Mouse (Mus musculus): ENCODE data around the gene Zc3h7b. TPM values are rescaled to one million over a fixed set of nuclear protein-coding genes. Genes with fewer than 3 reads are reported as not detected.

Zc3h7b gene
- total RNA-seq, 2 experiments from 2014 or later, result 68.9 to 69.9 TPM

DNA sequence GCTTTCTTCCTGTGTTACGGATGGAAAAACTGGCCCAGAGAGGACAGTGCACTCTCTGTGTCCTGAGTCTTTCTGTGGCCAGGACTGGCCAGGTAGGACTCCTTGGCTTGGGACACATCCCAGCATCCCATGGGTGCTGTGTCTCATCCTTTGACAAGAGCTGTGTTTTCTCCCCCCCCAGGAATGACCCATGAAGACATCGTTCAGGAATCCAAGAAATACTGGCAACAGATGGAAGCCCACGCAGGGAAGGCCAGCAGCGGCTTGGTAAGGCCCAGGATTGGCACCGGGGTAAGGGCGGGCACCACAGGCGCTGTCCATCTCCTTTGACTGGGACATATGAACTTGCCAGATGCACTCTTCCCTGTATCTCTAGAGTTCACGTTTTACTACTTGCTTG, 40.8 kb downstream of the Zc3h7b start:
- no peak for DNase-seq (ENCODE audit: low spot score in 2 of 2)

DNA sequence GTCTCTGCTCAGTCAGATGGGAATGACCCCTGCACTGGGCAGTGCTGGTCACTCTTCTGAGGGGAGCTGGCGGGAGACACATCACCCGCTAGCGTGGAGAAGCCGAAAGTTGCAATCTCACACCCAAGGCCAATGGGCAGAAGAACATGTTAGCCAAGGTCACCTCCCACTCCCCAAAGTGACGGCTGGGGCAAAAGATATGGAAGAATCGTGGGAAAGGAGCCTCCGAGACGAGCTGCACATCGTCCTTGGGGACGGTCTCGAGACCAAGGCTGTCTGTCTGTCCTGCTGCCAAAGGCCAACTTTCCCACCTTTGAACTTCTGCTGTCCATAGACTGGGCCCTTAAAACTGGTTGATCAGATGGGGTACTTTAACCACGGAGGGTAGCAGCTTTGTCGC, 42.7 kb downstream of the Zc3h7b start:
- DNase-seq (ENCODE audit: low spot score in 2 of 2), result no peak

DNA sequence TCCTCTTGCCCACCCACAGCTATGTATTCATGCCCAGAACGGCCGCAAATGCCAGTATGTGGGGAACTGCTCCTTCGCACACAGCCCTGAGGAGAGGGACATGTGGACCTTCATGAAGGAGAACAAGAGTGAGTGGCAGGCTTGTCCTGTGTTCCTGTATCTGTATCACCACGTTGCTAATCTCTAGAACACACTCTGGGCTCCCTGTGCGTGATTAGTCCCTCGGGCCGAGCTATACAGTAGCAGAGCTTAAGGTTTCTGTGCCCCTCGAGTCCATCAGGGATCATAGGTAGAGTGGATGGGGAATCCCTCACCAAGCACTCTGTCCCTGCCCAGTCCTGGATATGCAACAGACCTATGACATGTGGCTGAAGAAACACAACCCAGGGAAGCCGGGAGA, 47.6 kb downstream of the Zc3h7b start:
- DNase-seq (ENCODE audit: low spot score in 2 of 2), result no peak

DNA sequence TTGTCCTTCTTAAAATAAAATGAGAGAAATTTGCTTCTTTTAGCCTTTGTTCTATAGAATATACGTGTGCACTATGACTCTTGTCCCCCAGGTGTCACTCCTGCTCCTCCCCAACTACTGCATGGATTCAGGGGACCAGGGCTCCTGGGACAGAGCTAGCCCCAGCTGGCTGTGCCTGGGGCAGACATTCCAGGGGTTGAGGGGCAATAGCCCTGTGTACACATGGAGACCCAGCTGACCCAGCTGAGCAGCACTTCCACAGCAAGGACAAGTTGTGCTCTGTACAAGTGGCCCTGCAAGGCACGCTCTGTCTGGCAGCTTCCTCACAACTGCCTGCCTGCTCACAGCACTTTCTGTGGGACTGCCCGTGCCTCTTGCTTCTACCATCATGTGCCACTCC, 51.4 kb downstream of the Zc3h7b start:
- no peak for DNase-seq (ENCODE audit: low spot score in 2 of 2)

DNA sequence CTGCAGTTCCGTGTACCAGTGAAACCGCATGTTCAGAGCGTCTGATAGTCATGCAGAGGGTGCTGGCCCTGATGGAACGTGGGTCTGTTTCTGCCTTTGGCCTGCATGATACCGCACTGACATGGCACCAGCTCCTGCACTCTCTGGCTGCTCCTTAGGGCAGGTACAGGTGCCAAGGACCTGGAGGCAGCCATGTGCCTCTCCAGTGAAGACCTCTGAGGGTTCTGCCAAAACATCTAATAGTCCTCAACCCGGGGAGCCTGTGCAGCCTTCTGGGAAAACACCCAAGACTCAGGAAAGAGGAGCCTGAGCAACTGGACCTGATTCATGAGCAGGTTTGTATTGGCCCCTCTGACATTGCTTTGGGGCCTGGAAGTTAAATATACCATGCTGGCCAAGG, 53.0 kb downstream of the Zc3h7b start:
- DNase-seq (ENCODE audit: low spot score in 2 of 2), result no peak

DNA sequence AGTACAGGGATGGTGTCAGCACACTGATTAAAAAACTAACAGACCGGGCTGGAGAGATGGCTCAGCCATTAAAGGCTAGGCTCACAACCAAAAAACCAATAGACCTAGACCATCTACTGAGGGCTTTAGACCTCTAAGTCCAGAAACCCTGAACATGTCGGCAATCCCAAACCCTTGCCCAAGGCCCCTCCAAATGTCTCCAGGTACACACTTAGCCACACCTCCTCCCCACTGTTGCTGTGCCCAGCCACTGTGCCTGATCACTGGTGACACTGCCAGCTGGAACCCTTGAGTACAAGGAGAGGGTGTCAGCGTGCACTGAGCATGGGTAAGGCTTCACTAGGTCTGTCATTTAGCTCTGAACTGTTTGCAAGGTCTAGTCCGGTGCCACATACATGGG, 53.6 kb downstream of the Zc3h7b start:
- DNase-seq (ENCODE audit: low spot score in 2 of 2), result no peak

DNA sequence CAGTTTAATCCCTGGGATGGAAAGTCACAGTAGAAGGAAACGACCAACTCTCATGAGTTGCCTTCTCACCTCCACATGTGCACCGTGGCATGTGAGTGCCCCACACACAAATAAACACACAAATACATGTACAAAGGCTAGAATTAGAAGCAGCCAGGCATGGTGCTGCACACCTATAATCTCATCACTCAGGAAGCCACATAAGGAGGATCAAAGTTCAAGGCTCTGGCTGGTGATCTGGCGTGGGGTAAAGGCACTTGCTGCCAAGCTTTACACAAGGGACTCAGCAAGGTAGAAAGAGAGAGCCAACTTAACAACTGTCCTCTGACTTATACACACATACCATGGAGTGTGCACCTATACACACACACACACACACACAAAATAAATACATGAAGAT, 55.5 kb downstream of the Zc3h7b start:
- DNase-seq (ENCODE audit: low spot score in 2 of 2), result no peak

DNA sequence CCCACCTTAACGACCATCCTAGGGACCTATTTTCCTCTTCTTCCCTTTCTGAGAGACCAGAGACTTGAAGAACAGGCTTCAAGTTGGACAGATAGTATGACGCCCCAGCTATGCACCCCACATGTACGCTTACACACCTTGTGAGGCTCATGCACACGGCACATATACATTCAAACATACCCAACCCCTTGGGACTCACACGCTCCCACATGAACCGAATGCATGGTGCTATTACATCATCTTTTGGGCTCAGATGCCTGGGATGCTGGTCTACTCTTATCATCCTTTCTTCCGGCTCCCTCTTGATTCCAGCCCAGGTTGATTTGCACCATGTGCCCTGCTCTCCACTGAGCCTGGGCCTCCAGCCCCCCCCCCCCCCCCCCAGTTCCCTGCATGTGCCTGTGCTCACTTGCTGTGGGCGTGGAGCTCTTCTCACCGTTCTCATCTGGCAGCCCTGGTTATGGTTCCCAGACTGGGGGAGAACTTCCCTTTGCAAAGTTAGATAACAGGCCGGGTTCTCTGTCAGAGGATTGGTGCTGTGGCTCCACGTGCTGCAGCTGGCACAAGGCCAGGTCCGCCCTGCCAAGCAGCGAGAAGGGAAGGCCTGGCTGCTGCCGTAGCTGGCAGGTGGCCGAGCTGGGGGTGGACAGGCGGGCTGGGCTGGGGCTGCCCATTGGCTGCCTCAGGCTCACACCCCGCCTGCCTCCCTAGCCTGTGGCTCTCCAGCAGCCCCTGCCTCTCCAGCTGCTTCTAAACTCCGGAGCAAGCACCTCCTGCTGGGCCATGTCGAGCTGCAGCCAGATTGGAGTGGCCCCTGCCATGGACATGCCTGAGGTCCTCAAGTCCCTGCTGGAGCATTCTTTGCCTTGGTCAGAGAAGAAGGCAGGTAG, 57.4 kb downstream of the Zc3h7b start, which contains the start of gene Tef:
Gene Tef, plus strand, starts transcription at position 421 of the 890 bp plus-strand sequence.
- DNase-seq (ENCODE audit: low spot score in 2 of 2), result peak; percentile 96 to 99

DNA sequence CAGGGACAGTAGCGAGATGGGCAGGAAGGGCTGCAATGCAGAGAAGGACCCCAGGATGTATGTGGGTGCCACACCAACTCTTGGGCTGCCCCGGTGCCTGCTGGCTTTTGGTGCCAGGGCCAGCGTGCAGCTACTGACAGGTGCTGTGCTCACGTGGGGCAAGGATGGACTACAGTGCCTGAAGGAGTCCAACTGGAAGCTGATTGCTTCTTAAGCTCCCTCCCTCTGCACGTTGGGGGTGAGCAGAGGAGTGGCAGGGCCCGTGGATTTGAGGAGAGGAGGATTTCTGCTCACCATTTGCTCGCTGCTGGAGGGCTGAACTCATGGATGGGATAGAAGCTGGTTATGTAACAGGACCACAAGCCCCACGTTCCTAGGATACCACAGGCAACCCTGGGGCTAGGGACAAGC, 58.1 kb downstream of the Zc3h7b start:
- DNase-seq (ENCODE audit: low spot score in 2 of 2), result no peak

DNA sequence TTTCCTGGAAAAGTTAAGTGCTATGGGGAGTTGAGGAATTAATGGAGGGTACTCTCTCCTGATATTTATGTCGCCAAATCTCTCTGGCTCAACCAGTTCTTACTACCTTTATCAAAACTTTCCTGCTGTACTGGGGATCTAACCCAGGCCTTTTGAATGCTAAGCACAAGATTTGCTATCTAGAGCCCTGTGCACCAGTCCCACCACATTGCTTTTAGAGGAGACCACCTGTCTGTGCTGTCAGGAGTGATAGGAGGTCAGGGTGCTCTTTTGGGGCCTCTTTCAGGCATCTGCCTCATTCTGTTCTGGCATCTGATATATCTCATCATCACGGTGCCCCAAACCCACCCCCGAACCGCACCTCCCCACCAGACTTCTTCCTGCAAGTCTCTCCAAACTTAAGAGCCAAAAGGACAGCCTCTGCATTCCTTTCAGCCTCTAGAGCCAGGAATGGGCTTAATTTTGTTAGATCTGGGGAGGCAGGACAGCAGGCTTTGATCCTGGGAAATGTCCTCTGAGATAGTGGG, 58.6 kb downstream of the Zc3h7b start:
- no peak for DNase-seq (ENCODE audit: low spot score in 2 of 2)

DNA sequence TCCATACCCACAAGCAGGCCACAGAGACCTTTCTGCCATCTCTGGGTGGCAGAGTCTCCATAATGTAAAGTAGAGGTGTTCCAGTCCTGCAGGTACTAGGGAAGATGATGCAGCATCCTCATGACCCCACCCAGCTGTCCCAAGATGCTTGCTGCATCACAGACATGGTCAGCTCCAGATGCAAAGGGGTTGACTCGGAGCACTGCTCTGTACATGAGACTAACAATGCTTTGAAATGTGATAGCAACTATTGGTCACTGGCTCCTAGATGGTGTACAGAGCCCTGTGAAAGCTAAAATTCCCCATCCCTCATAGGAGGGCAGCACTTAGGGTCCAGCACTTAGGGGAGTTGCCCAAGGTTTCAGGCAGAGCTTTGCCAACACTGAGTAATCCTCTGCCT, 59.3 kb downstream of the Zc3h7b start:
- DNase-seq (ENCODE audit: low spot score in 2 of 2), result no peak

DNA sequence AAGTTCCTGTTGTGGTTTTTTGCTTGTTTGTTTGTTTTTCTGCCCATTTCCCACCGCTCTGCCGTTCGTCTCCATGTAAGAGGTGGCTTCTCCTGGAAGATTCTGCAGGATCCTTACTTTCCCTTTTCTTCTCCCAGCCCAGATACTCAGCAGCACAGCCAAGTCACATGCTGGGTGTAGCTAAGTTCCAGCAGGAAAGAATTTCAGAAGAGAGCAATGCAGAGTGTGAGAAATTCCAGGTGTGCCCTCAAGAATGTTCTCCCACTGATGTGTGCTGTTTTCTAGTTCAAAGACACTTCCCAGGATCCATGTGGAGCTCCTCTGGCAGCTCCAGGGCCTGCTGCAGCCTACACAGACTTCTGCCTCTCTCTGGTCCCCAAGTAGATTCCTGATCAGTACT, 60.0 kb downstream of the Zc3h7b start:
- no peak for DNase-seq (ENCODE audit: low spot score in 2 of 2)

DNA sequence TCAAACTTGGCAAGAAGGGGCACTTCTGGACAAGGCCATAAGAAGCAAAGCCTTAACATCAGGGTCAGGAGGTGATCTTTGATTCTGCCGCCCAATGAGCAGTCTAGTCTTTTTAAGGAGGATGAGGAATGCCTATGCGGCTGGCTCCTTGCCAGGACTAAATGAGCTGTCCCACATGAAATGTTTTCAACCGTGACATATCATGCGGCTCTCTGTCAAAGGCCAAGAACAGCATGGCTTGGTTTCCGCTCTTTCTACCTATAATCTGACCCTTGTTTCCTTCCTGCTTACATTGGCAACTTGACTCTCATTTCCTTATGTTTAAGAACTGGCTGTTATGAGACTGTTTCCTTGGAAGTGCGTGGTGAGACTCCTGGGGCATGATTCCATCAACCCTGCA, 60.8 kb downstream of the Zc3h7b start:
- DNase-seq (ENCODE audit: low spot score in 2 of 2), result peak; percentile 46 to 48

DNA sequence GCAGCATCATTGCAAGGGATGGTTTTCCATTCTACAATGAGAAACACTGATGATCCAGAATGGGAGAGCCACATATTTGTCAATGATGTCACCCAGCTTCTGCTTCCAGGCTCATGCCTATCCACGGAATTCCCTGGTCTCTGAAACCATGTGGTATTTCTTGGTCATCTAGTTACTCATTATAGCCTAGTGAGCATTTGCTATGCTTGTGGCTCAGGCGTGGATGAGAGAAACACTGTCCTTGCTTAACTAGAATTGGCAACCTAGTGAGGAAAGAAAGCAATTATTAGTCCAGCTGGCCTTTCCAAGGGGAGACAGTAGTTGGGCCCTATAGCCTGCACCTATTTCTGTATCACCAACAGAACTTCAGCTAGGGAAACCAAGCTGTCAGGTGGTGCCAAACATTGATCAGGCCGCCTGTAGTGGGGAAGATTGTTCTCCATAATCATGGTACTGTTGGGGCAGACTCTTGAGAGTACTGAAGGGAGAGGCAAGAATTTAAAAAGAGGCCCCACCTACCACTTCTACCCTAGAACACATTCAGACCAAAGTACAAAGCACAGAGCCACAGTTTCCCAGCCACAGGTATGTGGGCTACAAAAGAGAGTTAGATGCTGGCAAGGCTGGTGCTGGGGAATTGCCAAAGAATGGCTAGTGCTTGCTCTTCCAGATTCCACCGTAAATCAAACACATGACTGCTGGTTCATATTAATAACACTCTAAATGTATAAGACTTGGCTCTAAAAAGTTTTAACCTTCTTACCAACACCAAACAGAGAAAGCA, 62.0 kb downstream of the Zc3h7b start:
- no peak for DNase-seq (ENCODE audit: low spot score in 2 of 2)

DNA sequence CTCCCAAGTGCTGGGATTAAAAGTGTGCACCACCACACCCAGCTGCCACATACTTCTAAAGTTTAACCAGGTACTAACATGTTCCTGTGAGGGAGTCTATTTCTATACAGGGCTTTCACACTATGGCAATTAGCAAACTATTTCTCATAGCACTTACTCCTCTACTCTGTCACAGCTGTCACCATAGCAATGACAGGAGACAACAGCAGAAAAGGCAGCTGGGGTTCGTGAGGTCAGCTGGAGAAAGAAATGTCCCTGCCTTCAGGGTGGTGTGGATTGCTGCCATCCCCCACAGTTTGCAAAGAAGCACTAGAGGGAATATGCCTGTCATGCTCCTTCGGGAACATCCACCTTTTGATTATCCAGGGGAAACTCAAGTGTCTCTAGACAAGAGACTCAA, 63.9 kb downstream of the Zc3h7b start:
- no peak for DNase-seq (ENCODE audit: low spot score in 2 of 2)

DNA sequence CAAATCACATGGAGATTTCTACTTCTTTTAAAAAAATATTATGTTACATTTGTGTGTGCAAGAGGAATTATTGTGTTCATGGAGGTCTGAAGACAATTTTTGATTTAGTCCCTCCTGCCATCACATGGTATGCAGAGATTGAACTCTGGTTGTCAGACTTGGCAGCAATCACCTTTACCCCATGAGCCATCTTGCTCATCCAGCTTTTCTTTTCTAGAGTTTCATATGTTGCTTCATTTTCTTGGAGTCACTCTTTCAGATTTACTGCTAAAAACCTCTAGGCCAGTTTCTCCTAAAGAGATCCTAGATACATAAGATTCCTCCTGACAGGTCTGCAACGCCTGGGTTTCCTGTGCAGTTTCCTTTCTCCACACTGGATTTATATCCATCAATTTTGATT, 64.7 kb downstream of the Zc3h7b start:
- no peak for DNase-seq (ENCODE audit: low spot score in 2 of 2)

DNA sequence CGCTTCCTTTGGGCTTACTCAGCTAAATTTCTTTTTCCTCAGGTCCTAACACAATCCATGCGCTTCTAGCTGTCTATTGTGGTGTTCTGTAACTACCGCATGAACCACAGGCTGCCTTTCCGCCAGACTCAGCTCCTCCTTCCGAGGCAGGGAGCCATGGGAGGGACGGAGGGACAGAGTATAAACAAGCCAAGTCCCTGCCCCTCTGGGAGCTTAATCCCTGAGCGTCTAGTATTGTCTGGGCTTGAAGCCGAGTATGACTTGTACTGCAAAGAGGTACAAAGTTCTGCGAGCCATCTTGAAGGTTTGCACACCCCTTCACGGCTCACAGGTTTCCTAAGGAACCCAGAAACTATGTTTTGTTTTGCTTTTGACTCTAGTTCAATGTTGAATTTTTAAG, 65.3 kb downstream of the Zc3h7b start:
- DNase-seq (ENCODE audit: low spot score in 2 of 2), result peak; percentile 73 to 74

DNA sequence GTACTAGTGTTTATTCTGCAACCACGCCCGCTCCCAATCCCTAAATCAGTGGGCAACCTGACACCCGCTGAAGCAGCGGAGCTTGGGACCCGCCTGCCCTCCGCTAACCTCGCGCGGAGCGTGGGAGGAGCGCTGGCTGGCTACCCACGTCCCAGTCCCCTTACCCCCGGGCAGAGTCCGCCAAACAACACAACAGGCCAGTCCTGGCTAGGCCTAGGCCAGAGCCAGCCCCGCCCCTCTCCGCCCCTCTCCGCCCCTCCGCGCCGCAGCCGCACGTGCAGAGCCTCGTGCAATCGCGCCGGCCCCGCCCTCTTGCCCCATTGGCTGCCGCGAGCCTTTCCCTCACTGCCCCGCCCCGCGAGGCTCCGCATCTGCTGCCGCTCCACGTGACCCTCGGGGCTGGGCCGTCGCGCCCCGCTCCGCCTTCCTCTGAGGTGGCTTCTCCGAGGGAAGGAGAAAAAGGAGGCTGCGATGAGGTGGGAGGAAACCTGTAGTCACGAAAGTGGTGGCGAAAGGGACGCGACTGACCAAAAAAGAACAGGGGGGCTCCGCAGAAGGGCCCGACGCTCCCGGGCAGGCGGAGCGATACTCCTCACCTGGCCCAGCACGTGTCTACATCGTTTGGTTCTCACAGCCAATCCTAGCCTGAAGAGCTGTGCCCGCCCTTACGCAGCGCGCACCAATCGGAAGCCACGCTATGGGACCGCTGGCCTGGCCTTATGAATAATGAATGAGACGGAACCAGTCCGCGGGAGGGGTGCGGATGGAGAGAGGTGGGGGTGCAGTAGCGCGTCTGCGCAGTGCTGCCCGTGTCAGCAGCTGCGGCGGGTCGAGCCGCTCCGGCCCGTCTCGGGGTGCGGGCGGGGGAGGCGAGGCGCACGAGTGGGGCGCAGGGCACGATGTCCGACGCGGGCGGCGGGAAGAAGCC, 66.1 kb downstream of the Zc3h7b start:
- peak; percentile 99 for DNase-seq (ENCODE audit: low spot score in 2 of 2)

DNA sequence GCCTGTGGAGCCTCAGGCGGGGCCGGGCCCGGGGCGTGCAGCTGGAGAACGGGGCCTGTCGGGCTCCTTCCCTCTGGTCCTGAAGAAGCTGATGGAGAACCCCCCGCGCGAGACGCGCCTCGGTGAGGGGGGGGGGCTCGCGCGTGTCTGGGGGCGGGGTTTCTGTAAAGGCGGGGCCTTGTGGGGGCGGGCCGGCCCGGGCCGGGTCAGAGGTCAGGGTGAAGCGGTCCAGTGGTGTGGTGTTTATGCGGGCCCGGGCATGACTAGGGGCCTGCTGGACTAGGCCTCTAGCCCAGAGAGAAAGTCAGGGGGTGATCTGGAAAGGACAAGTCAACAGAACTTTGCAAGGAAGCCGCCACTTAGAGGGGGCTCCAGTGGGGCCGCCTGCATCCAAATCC, 66.7 kb downstream of the Zc3h7b start:
- DNase-seq (ENCODE audit: low spot score in 2 of 2), result no peak

DNA sequence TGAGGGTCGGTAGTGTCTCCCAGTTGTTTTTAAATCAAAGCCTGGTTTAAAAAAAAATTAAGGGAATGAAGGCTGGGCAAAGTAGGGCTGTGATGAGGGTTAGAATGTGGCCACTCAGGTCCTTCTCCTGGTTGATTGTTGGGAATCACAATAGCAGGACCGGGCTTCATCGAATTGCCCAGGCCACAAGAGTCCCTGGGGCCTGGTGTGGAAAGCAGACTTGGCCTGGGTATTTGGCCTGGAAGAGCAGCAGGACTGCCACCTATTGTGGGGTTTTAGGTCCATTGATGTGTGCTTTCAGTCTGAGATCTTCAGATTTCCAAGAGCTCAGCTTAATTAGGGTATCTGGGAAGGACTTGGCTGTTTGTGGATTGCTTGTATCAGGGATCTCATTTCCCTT, 67.4 kb downstream of the Zc3h7b start:
- no peak for DNase-seq (ENCODE audit: low spot score in 2 of 2)
